Mouse (Mus musculus) limb, embryonic 11.5 days (tissue): ENCODE measurements around the gene Med17. TPM values are rescaled to one million over a fixed set of nuclear protein-coding genes. Genes with fewer than 3 reads are reported as not detected.

Source experiments
- ATAC-seq: fragments of 200-750 bp; cut with Nextera tagmentation; 2 replicates; pipeline ENCODE4 v1.8.0; 2017; ENCODE audit warnings: low read depth; ENCODE audit not compliant: insufficient number of reproducible peaks, low FRiP score, low TSS enrichment
- DNase-seq: peaks from one replicate; pipeline ENCODE4 v3.0.0-alpha.2; 2015; ENCODE audit warnings: low spot score
- H3K27ac ChIP-seq: fragments of 300-500 bp; sonication (generic); replicated peaks from 2 replicates; pipeline ENCODE4 v1.5.1; 2014; ENCODE audit warnings: low read depth, mild to moderate bottlenecking, low read length
- H3K27me3 ChIP-seq: fragments of 300-500 bp; sonication (generic); 2 replicates; pipeline ENCODE4 v1.6.1; 2014; ENCODE audit warnings: mild to moderate bottlenecking, low read length, mixed read lengths; ENCODE audit not compliant: control insufficient read depth, insufficient read depth
- H3K36me3 ChIP-seq: fragments of 300-500 bp; sonication (generic); 2 replicates; pipeline ENCODE4 v1.6.1; 2014; ENCODE audit warnings: mild to moderate bottlenecking, low read length, moderate library complexity, mixed read lengths; ENCODE audit not compliant: control insufficient read depth, insufficient read depth
- H3K4me1 ChIP-seq: fragments of 300-500 bp; sonication (generic); 2 replicates; pipeline ENCODE4 v1.6.1; 2014; ENCODE audit warnings: low read length, mixed read lengths; ENCODE audit not compliant: control insufficient read depth, insufficient read depth
- H3K4me2 ChIP-seq: fragments of 300-500 bp; sonication (generic); 2 replicates; pipeline ENCODE4 v1.6.1; 2014; ENCODE audit warnings: low read depth, mild to moderate bottlenecking, moderate library complexity; ENCODE audit not compliant: severe bottlenecking
- H3K4me3 ChIP-seq: fragments of 300-500 bp; sonication (generic); 2 replicates; pipeline ENCODE4 v1.5.1; 2014; ENCODE audit warnings: low read depth, low read length
- H3K9ac ChIP-seq: fragments of 300-500 bp; sonication (generic); 2 replicates; pipeline ENCODE4 v1.6.1; 2014; ENCODE audit warnings: mild to moderate bottlenecking, low read length
- H3K9me3 ChIP-seq: fragments of 300-500 bp; sonication (generic); 2 replicates; pipeline ENCODE4 v1.6.1; 2016; ENCODE audit warnings: low read length; ENCODE audit not compliant: control insufficient read depth
- WGBS: fragments of 180-500 bp; shearing (Covaris S2); extraction: QIAGEN DNeasy Blood & Tissue Kit; methylation state at CpG from one replicate; pipeline ENCODE4 v1.1.7; 2014; 5-methylcytosine and 5-hydroxymethylcytosine counted together
- polyA plus RNA-seq: library from polyadenylated mRNA; unstranded; fragments of >200 nt; fragmentation: Nextera tagmentation; extraction: Ambion mirVana; gene quantifications from 2 replicates; pipeline ENCODE4 v1.2.1, GENCODE M21; 2014

Med17 gene
- polyA plus RNA-seq, 1 experiment from 2014 or later = 46.6 TPM

GRCm38 (mm10) chr9:15238297-15238990 lies 41.3 kb downstream of the Med17 start:
- Histone ChIP-seq H3K4me3 (peak overlapping the region; percentile 40), H3K27ac (no peak overlapping the region), H3K9ac (no peak overlapping the region), H3K4me1 (peaks cover 7% of the 10 kb centered on the region; the same call in 1 of the 2 replicates), H3K9me3 (no peaks in the 10 kb centered on the region), H3K27me3 (no peaks in the 10 kb centered on the region), H3K36me3 (no peaks in the 10 kb centered on the region), H3K4me2 (peak overlapping the region; percentile 85)
- 74% methylated on average over 16 of the region's 16 CpGs for WGBS
- ATAC-seq (peak; percentile 55; the same call in 1 of the 2 replicates), DNase-seq (no peak)

GRCm38 (mm10) chr9:15237516-15238296 lies 42.0 kb downstream of the Med17 start:
- ATAC-seq (no peak), DNase-seq (peak; percentile 18)
- Histone ChIP-seq H3K9ac (no peak overlapping the region), H3K27me3 (no peaks in the 10 kb centered on the region), H3K4me2 (no peak overlapping the region), H3K36me3 (no peaks in the 10 kb centered on the region), H3K27ac (no peak overlapping the region), H3K9me3 (no peaks in the 10 kb centered on the region), H3K4me1 (peaks cover 7% of the 10 kb centered on the region; the same call in 1 of the 2 replicates), H3K4me3 (no peak overlapping the region)
- WGBS = 56% methylated on average over 14 of the region's 14 CpGs

DNA sequence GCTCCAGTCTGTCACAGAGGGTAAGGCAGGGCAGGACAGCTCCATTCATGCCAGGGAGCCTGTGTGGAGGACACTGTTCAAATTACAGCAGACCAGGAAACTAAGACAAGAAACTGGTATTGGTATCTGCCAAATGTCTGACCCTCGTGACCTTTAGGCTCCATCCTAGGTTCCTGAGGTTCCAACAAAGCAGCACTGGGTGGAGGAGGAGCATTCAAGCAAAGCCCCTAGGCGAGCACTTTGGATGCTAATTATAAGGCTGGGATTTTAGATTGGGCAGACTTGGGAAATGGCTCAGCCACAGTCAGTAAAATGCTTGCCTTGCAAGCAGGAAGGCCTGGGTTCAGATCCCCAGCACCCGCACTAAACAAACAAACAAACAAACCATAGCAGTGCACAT lies 43.7 kb downstream of the Med17 start:
- DNase-seq = peak; percentile 1
- WGBS = 77% methylated on average over 3 of the region's 3 CpGs

DNA sequence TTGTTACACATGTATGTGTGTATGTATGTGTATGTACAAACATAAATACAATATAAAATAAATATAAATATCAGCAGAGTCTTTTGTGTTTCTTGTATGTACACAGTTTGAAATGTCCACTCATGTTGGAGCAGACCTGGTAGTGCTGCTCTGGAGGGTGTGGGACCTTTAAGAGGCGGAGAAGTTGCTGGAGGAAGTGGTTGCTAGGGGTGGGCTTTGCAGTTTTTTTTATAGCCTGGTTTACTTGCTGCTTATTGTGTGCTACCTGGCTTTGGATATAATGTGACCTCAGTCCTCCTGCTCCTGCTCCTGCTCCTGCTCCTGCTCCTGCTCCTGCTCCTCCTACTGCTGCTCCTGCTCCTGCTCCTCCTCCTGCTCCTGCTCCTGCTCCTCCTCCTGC lies 46.1 kb downstream of the Med17 start:
- Histone ChIP-seq H3K4me3 (no peak overlapping the region), H3K27ac (no peak overlapping the region), H3K36me3 (no peaks in the 10 kb centered on the region), H3K4me2 (no peak overlapping the region), H3K4me1 (peaks cover 2% of the 10 kb centered on the region; the same call in 1 of the 2 replicates), H3K9me3 (no peaks in the 10 kb centered on the region), H3K9ac (no peak overlapping the region), H3K27me3 (no peaks in the 10 kb centered on the region)
- WGBS = 79% methylated on average over 1 of the region's 1 CpGs
- DNase-seq (peak; percentile 15), ATAC-seq (no peak)

More for the DNA sequence above, 43.7 kb downstream of the Med17 start:
- Histone ChIP-seq H3K4me2 (no peak overlapping the region), H3K9me3 (no peaks in the 10 kb centered on the region), H3K36me3 (no peaks in the 10 kb centered on the region), H3K27ac (no peak overlapping the region), H3K27me3 (no peaks in the 10 kb centered on the region), H3K4me1 (peaks cover 7% of the 10 kb centered on the region; the same call in 1 of the 2 replicates), H3K4me3 (no peak overlapping the region), H3K9ac (no peak overlapping the region)
- no peak for ATAC-seq

GRCm38 (mm10) chr9:15232445-15232844 lies 47.3 kb downstream of the Med17 start:
- Histone ChIP-seq H3K27me3 (no peaks in the 10 kb centered on the region), H3K9me3 (no peaks in the 10 kb centered on the region), H3K36me3 (no peaks in the 10 kb centered on the region), H3K9ac (no peak overlapping the region), H3K4me2 (no peak overlapping the region), H3K4me1 (no peaks in the 10 kb centered on the region), H3K27ac (no peak overlapping the region), H3K4me3 (no peak overlapping the region)
- WGBS = 85% methylated on average over 3 of the region's 3 CpGs
- no peak for ATAC-seq
- peak; percentile 20 for DNase-seq

GRCm38 (mm10) chr9:15224912-15225311 lies 54.8 kb downstream of the Med17 start:
- no peaks in the 10 kb centered on the region for H3K4me1 ChIP-seq
- ATAC-seq = no peak
- no peak for DNase-seq
- 38% methylated on average over 2 of the region's 2 CpGs for WGBS
- no peak overlapping the region for H3K27ac ChIP-seq
- H3K4me2 ChIP-seq = no peak overlapping the region
- H3K9ac ChIP-seq = no peak overlapping the region
- no peaks in the 10 kb centered on the region for H3K36me3 ChIP-seq
- no peak overlapping the region for H3K4me3 ChIP-seq
- H3K27me3 ChIP-seq = no peaks in the 10 kb centered on the region
- H3K9me3 ChIP-seq = no peaks in the 10 kb centered on the region

DNA sequence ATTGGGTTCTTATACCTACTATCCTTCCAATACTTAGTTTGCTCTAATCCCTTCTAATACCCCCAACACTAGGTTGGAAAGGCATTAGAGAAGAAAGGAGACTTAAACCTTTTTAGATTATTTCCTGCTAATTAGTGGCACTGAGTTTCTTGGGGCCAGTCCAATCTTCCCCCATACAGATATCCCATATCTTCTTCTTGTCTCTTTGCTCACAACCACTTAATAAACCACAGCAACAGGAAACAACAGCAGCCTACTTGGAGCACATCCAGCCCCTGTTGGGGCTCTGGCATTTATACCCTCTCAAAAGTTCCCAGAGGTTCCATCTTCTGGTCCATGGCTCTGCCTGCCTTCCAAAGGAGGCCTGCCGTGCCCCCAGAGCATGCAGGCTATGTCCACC lies 66.0 kb downstream of the Med17 start:
- WGBS = 82% methylated on average over 1 of the region's 1 CpGs

DNA sequence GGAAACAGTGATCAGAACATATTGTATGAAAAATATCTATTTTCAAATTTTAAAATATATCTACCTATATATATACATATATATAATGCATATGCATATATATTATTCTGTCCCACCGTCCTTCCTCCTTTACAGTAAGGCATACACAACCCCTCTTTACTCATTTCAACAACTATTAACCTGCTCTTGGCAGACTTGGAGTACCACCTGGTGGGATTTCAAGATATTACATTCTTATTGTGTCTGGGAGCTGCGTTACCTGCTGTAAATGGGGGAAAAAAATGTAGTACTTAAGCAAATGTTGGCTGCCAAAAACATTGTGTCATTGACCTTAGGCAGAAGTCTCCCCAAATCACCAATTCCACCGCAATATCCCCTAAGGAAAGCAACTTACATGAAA lies 67.9 kb downstream of the Med17 start:
- no peaks in the 10 kb centered on the region for H3K4me1 ChIP-seq
- H3K4me3 ChIP-seq = no peak overlapping the region
- H3K27me3 ChIP-seq = no peaks in the 10 kb centered on the region
- ATAC-seq (no peak), DNase-seq (no peak)
- WGBS = 84% methylated on average over 3 of the region's 3 CpGs
- no peak overlapping the region for H3K4me2 ChIP-seq
- no peak overlapping the region for H3K9ac ChIP-seq
- no peak overlapping the region for H3K27ac ChIP-seq
- H3K9me3 ChIP-seq = no peaks in the 10 kb centered on the region
- no peaks in the 10 kb centered on the region for H3K36me3 ChIP-seq

More for the DNA sequence above, 66.0 kb downstream of the Med17 start:
- Histone ChIP-seq H3K9me3 (no peaks in the 10 kb centered on the region), H3K4me1 (no peaks in the 10 kb centered on the region), H3K9ac (no peak overlapping the region), H3K27me3 (no peaks in the 10 kb centered on the region), H3K4me2 (no peak overlapping the region), H3K4me3 (no peak overlapping the region), H3K27ac (no peak overlapping the region), H3K36me3 (no peaks in the 10 kb centered on the region)
- ATAC-seq (no peak), DNase-seq (no peak)
